Mouse (Mus musculus) liver, embryonic 14.5 days (tissue): Measurements from ENCODE around the gene Alkbh3. TPM values are rescaled to one million over a fixed set of nuclear protein-coding genes. Genes with fewer than 3 reads are reported as not detected.

Experiments used
- ATAC-seq: fragments of 200-750 bp; cut with Nextera tagmentation; 2 replicates; pipeline ENCODE4 v1.8.0; 2017; ENCODE audit warnings: moderate number of reproducible peaks, mild to moderate bottlenecking, moderate library complexity; ENCODE audit not compliant: insufficient read depth
- DNase-seq, 3 experiments: peaks; one replicate each; pipeline ENCODE4 v3.0.0-alpha.2; 2012 to 2013; ENCODE audit warnings: low read depth in 3 of 3, low spot score in 3 of 3
- H3K27ac ChIP-seq: fragments of 300-500 bp; sonication (generic); 2 replicates; pipeline ENCODE4 v1.5.1; 2014; ENCODE audit warnings: moderate library complexity, mild to moderate bottlenecking, control low read depth, inconsistent platforms
- H3K27me3 ChIP-seq: fragments of 300-500 bp; sonication (generic); 2 replicates; pipeline ENCODE4 v1.6.1; 2014; ENCODE audit warnings: mild to moderate bottlenecking, low read length, moderate library complexity; ENCODE audit not compliant: control insufficient read depth, insufficient read depth
- H3K36me3 ChIP-seq: fragments of 300-500 bp; sonication (generic); replicated peaks from 2 replicates; pipeline ENCODE4 v1.6.1; 2014; ENCODE audit warnings: low read depth; ENCODE audit not compliant: control insufficient read depth, insufficient read depth
- H3K4me1 ChIP-seq, 2 experiments: fragments of 200-500 bp in 1 of 2; fragments of 300-500 bp in 1 of 2; sonication (generic) in 1 of 2; replicated peaks; 2 replicates each; pipeline ENCODE4 v1.6.1; 2012 to 2014; ENCODE audit warnings: antibody characterized with exemption in 1 of 2, inconsistent platforms in 1 of 2, low read length in 1 of 2; ENCODE audit not compliant: control insufficient read depth in 2 of 2, insufficient read depth in 2 of 2
- H3K4me2 ChIP-seq: fragments of 300-500 bp; sonication (generic); 2 replicates; pipeline ENCODE4 v1.6.1; 2014; ENCODE audit warnings: low read depth, mild to moderate bottlenecking, control low read depth, moderate library complexity
- H3K4me3 ChIP-seq, 2 experiments: fragments of 200-500 bp in 1 of 2; fragments of 300-500 bp in 1 of 2; sonication (generic) in 1 of 2; 2 replicates each; pipeline ENCODE4 v1.5.1; 2012 to 2014; ENCODE audit warnings: low read depth in 2 of 2, low read length in 2 of 2, mild to moderate bottlenecking in 2 of 2, control low read depth in 1 of 2, inconsistent platforms in 1 of 2, moderate library complexity in 1 of 2; ENCODE audit not compliant: insufficient read depth in 1 of 2
- H3K9ac ChIP-seq: fragments of 300-500 bp; sonication (generic); replicated peaks from 2 replicates; pipeline ENCODE4 v1.6.1; 2014; ENCODE audit warnings: mild to moderate bottlenecking, control low read depth, moderate library complexity
- H3K9me3 ChIP-seq: fragments of 300-500 bp; sonication (generic); 2 replicates; pipeline ENCODE4 v1.6.1; 2016; ENCODE audit warnings: low read length, mixed read lengths; ENCODE audit not compliant: control insufficient read depth
- CTCF ChIP-seq: IDR thresholded peaks from 2 replicates; pipeline ENCODE4 v1.5.1; 2016; ENCODE audit warnings: antibody characterized with exemption, low read depth, control low read depth
- EP300 ChIP-seq: IDR thresholded peaks from 2 replicates; pipeline ENCODE4 v1.6.1; 2016; ENCODE audit warnings: antibody characterized with exemption, low read depth
- WGBS: fragments of 180-500 bp; shearing (Covaris S2); extraction: QIAGEN DNeasy Blood & Tissue Kit; methylation state at CpG from one replicate; pipeline ENCODE4 v1.1.7; 2014; ENCODE audit not compliant: insufficient replicate concordance; 5-methylcytosine and 5-hydroxymethylcytosine counted together
- polyA plus RNA-seq, 2 experiments: library from polyadenylated mRNA; depleted of rRNA in 1 of 2; stranded (reverse) in 1 of 2; unstranded in 1 of 2; fragments of >200 nt; fragmentation: Nextera tagmentation in 1 of 2; extraction: Ambion mirVana in 1 of 2; gene quantifications; 2 replicates each; pipeline versions ENCODE4 v1.2.1 to v1.2.3; 2012 to 2014

The Alkbh3 gene
- polyA plus RNA-seq, 2 experiments: 21.4 to 32.1 TPM

- no peak for TF ChIP-seq EP300
- no peak for TF ChIP-seq CTCF
- H3K4me2 ChIP-seq: no peak overlapping the region
- no peaks in the 10 kb centered on the region for H3K9me3 ChIP-seq
- H3K9ac ChIP-seq: no peak overlapping the region
- ATAC-seq (no peak), DNase-seq (no peak)
- no peaks in the 10 kb centered on the region for H3K27me3 ChIP-seq
- H3K27ac ChIP-seq: no peak overlapping the region
- H3K4me3 ChIP-seq: no peak overlapping the region
- H3K36me3 ChIP-seq: no peaks in the 10 kb centered on the region
- peaks cover 0 to 3% of the 10 kb centered on the region in 2 experiments; a peak in 1 of 4 replicates for H3K4me1 ChIP-seq
- 78% methylated on average over 5 of the region's 5 CpGs for WGBS
Measured at GRCm38 (mm10) chr2:94043662-94044061, 33.1 kb upstream of the Alkbh3 start.

GRCm38 (mm10) chr2:94042461-94042860 is 31.9 kb upstream of the Alkbh3 start:
- Histone ChIP-seq H3K36me3 (no peaks in the 10 kb centered on the region), H3K4me2 (no peak overlapping the region), H3K9me3 (no peaks in the 10 kb centered on the region), H3K4me1 (peaks cover 0 to 3% of the 10 kb centered on the region in 2 experiments; a peak in 1 of 4 replicates), H3K27ac (no peak overlapping the region), H3K27me3 (no peaks in the 10 kb centered on the region), H3K9ac (no peak overlapping the region), H3K4me3 (no peak overlapping the region)
- ATAC-seq: no peak
- no peak for DNase-seq
- TF ChIP-seq EP300 (no peak), CTCF (no peak)
- WGBS: 71% methylated on average over 3 of the region's 3 CpGs

GRCm38 (mm10) chr2:94040391-94041125 is 30.0 kb upstream of the Alkbh3 start:
- H3K4me2 ChIP-seq: no peak overlapping the region
- ATAC-seq: no peak
- no peaks in the 10 kb centered on the region for H3K36me3 ChIP-seq
- H3K27ac ChIP-seq: no peak overlapping the region
- H3K27me3 ChIP-seq: no peaks in the 10 kb centered on the region
- no peak overlapping the region for H3K4me3 ChIP-seq
- H3K9ac ChIP-seq: no peak overlapping the region
- TF ChIP-seq CTCF: no peak
- no peak for TF ChIP-seq EP300
- H3K4me1 ChIP-seq: peaks cover 0 to 3% of the 10 kb centered on the region in 2 experiments; a peak in 1 of 4 replicates
- 62% methylated on average over 5 of the region's 5 CpGs for WGBS
- DNase-seq: no peak
- no peaks in the 10 kb centered on the region for H3K9me3 ChIP-seq

- H3K36me3 ChIP-seq: no peaks in the 10 kb centered on the region
- no peaks in the 10 kb centered on the region for H3K4me1 ChIP-seq
- H3K27me3 ChIP-seq: no peaks in the 10 kb centered on the region
- ATAC-seq: no peak
- TF ChIP-seq CTCF: peak; percentile 81
- TF ChIP-seq EP300: no peak
- no peak overlapping the region for H3K4me3 ChIP-seq
- H3K9ac ChIP-seq: no peak overlapping the region
- no peak overlapping the region for H3K4me2 ChIP-seq
- no peak overlapping the region for H3K27ac ChIP-seq
- no peaks in the 10 kb centered on the region for H3K9me3 ChIP-seq
- WGBS: 61% methylated on average over 9 of the region's 9 CpGs
- no peak for DNase-seq
Measured at GRCm38 (mm10) chr2:94035428-94036331, 25.1 kb upstream of the Alkbh3 start.

GRCm38 (mm10) chr2:94030602-94031001 is 20.0 kb upstream of the Alkbh3 start:
- no peaks in the 10 kb centered on the region for H3K9me3 ChIP-seq
- no peaks in the 10 kb centered on the region for H3K27me3 ChIP-seq
- TF ChIP-seq EP300 (no peak), CTCF (no peak)
- ATAC-seq: no peak
- H3K27ac ChIP-seq: no peak overlapping the region
- H3K4me1 ChIP-seq: no peaks in the 10 kb centered on the region
- H3K4me2 ChIP-seq: no peak overlapping the region
- H3K9ac ChIP-seq: no peak overlapping the region
- no peaks in the 10 kb centered on the region for H3K36me3 ChIP-seq
- DNase-seq: no peak
- H3K4me3 ChIP-seq: no peak overlapping the region
